Mouse (Mus musculus): ENCODE measurements around the gene Gm21897. TPM values are rescaled to one million over a fixed set of nuclear protein-coding genes. Genes with fewer than 3 reads are reported as not detected.

The Gm21897 gene
- polyA plus RNA-seq, 1 experiment, result not detected

- H3K4me3 ChIP-seq (ENCODE audit: low read depth, low read length), result no peak overlapping the region
- H3K27me3 ChIP-seq (ENCODE audit: control insufficient read depth, insufficient read depth, low read length, poor library complexity, severe bottlenecking), result no peaks in the 10 kb centered on the region
- no peaks in the 10 kb centered on the region for H3K4me1 ChIP-seq (ENCODE audit: control insufficient read depth, insufficient read depth, low read length)
- H3K27ac ChIP-seq (ENCODE audit: insufficient read depth, low read length), result no peak overlapping the region
- no peaks in the 10 kb centered on the region for H3K36me3 ChIP-seq (ENCODE audit: control insufficient read depth, insufficient read depth, low read length, poor library complexity, severe bottlenecking)
- no peaks in the 10 kb centered on the region for H3K9me3 ChIP-seq (replicated peaks; ENCODE audit: control insufficient read depth, insufficient read depth, low read length, poor library complexity, severe bottlenecking)
- no peak for TF ChIP-seq CTCF (IDR thresholded peaks at IDR 0.05; ENCODE audit: low read depth, low read length)
- no peak for TF ChIP-seq POLR2A (IDR thresholded peaks at IDR 0.05; ENCODE audit: insufficient read depth, low read length)
- TF ChIP-seq EP300 (IDR thresholded peaks at IDR 0.05; ENCODE audit: insufficient read depth, low read depth, low read length), result no peak
- H3K9ac ChIP-seq (ENCODE audit: low read depth, poor library complexity, severe bottlenecking), result no peak overlapping the region
Measured at GRCm38 (mm10) chr16:15334526-15334925, 17.3 kb downstream of the Gm21897 start.

DNA sequence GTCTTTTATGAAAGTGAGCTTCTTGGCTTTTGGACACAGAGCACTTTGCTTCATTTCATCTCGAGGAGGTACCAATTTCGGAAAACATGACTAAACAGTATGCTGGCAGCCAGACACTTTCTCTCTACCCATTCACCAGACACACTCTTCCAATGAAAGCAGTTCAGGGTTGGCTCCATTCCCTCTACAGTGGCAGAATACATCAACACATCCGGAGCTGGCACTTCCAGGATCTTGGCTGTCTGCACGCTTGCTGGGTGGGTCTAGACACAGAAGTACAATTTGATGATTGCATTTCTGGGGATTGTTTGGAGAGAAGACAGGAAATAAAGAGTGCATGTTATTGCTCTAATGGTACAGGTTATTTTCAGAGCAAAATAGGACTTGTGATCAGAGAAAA lies 21.8 kb downstream of the Gm21897 start:
- Histone ChIP-seq H3K9me3 (replicated peaks; ENCODE audit: control insufficient read depth, insufficient read depth, low read length, poor library complexity, severe bottlenecking) (no peaks in the 10 kb centered on the region), H3K9ac (ENCODE audit: low read depth, poor library complexity, severe bottlenecking) (no peak overlapping the region), H3K27me3 (ENCODE audit: control insufficient read depth, insufficient read depth, low read length, poor library complexity, severe bottlenecking) (no peaks in the 10 kb centered on the region), H3K36me3 (ENCODE audit: control insufficient read depth, insufficient read depth, low read length, poor library complexity, severe bottlenecking) (no peaks in the 10 kb centered on the region), H3K4me1 (ENCODE audit: control insufficient read depth, insufficient read depth, low read length) (no peaks in the 10 kb centered on the region), H3K4me3 (ENCODE audit: low read depth, low read length) (no peak overlapping the region), H3K27ac (ENCODE audit: insufficient read depth, low read length) (no peak overlapping the region)
- no peak for TF ChIP-seq POLR2A (IDR thresholded peaks at IDR 0.05; ENCODE audit: insufficient read depth, low read length)

DNA sequence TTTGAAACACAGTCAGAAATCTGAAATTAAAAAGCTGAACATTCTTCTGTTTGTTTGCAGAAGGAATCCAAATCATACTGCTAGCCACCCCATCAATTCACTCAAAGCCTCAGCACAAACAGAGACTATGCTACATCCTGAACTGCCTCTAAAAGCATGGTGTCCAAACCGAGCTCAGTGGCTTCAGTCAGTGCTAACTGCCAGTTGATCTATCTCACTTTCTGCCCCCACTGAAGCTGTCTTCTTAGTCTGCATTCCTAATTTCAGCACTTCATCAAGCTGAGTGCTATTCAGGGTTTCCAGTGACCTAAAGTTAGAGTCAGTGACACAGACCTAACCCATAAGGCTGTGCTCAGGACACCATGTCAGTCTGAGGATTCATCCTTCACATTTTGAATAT lies 28.8 kb downstream of the Gm21897 start:
- Histone ChIP-seq H3K27me3 (ENCODE audit: control insufficient read depth, insufficient read depth, low read length, poor library complexity, severe bottlenecking) (no peaks in the 10 kb centered on the region), H3K9ac (ENCODE audit: low read depth, poor library complexity, severe bottlenecking) (no peak overlapping the region), H3K4me1 (ENCODE audit: control insufficient read depth, insufficient read depth, low read length) (no peaks in the 10 kb centered on the region), H3K9me3 (replicated peaks; ENCODE audit: control insufficient read depth, insufficient read depth, low read length, poor library complexity, severe bottlenecking) (no peaks in the 10 kb centered on the region), H3K4me3 (ENCODE audit: low read depth, low read length) (no peak overlapping the region), H3K27ac (ENCODE audit: insufficient read depth, low read length) (no peak overlapping the region), H3K36me3 (ENCODE audit: control insufficient read depth, insufficient read depth, low read length, poor library complexity, severe bottlenecking) (no peaks in the 10 kb centered on the region)
- TF ChIP-seq CTCF (IDR thresholded peaks at IDR 0.05; ENCODE audit: low read depth, low read length) (no peak), POLR2A (IDR thresholded peaks at IDR 0.05; ENCODE audit: insufficient read depth, low read length) (no peak), EP300 (IDR thresholded peaks at IDR 0.05; ENCODE audit: insufficient read depth, low read depth, low read length) (no peak)

- Histone ChIP-seq H3K27me3 (ENCODE audit: control insufficient read depth, insufficient read depth, low read length, poor library complexity, severe bottlenecking) (no peaks in the 10 kb centered on the region), H3K4me1 (ENCODE audit: control insufficient read depth, insufficient read depth, low read length) (no peaks in the 10 kb centered on the region), H3K27ac (ENCODE audit: insufficient read depth, low read length) (no peak overlapping the region), H3K9me3 (replicated peaks; ENCODE audit: control insufficient read depth, insufficient read depth, low read length, poor library complexity, severe bottlenecking) (no peaks in the 10 kb centered on the region), H3K9ac (ENCODE audit: low read depth, poor library complexity, severe bottlenecking) (no peak overlapping the region), H3K4me3 (ENCODE audit: low read depth, low read length) (no peak overlapping the region), H3K36me3 (ENCODE audit: control insufficient read depth, insufficient read depth, low read length, poor library complexity, severe bottlenecking) (no peaks in the 10 kb centered on the region)
- no peak for TF ChIP-seq CTCF (IDR thresholded peaks at IDR 0.05; ENCODE audit: low read depth, low read length)
- TF ChIP-seq EP300 (IDR thresholded peaks at IDR 0.05; ENCODE audit: insufficient read depth, low read depth, low read length), result no peak
- no peak for TF ChIP-seq POLR2A (IDR thresholded peaks at IDR 0.05; ENCODE audit: insufficient read depth, low read length)
Measured at GRCm38 (mm10) chr16:15349381-15349780, 32.1 kb downstream of the Gm21897 start.

- Histone ChIP-seq H3K9ac (ENCODE audit: low read depth, poor library complexity, severe bottlenecking) (no peak overlapping the region), H3K9me3 (replicated peaks; ENCODE audit: control insufficient read depth, insufficient read depth, low read length, poor library complexity, severe bottlenecking) (no peaks in the 10 kb centered on the region), H3K27me3 (ENCODE audit: control insufficient read depth, insufficient read depth, low read length, poor library complexity, severe bottlenecking) (no peaks in the 10 kb centered on the region), H3K4me1 (ENCODE audit: control insufficient read depth, insufficient read depth, low read length) (no peaks in the 10 kb centered on the region), H3K36me3 (ENCODE audit: control insufficient read depth, insufficient read depth, low read length, poor library complexity, severe bottlenecking) (no peaks in the 10 kb centered on the region), H3K4me3 (ENCODE audit: low read depth, low read length) (no peak overlapping the region), H3K27ac (ENCODE audit: insufficient read depth, low read length) (no peak overlapping the region)
- TF ChIP-seq POLR2A (IDR thresholded peaks at IDR 0.05; ENCODE audit: insufficient read depth, low read length) (no peak), EP300 (IDR thresholded peaks at IDR 0.05; ENCODE audit: insufficient read depth, low read depth, low read length) (no peak)
Measured at GRCm38 (mm10) chr16:15351301-15351700, 34.0 kb downstream of the Gm21897 start.

- no peak overlapping the region for H3K9ac ChIP-seq (ENCODE audit: low read depth, poor library complexity, severe bottlenecking)
- H3K27me3 ChIP-seq (ENCODE audit: control insufficient read depth, insufficient read depth, low read length, poor library complexity, severe bottlenecking), result no peaks in the 10 kb centered on the region
- H3K4me3 ChIP-seq (ENCODE audit: low read depth, low read length), result no peak overlapping the region
- H3K27ac ChIP-seq (ENCODE audit: insufficient read depth, low read length), result no peak overlapping the region
- H3K9me3 ChIP-seq (replicated peaks; ENCODE audit: control insufficient read depth, insufficient read depth, low read length, poor library complexity, severe bottlenecking), result no peaks in the 10 kb centered on the region
- no peaks in the 10 kb centered on the region for H3K4me1 ChIP-seq (ENCODE audit: control insufficient read depth, insufficient read depth, low read length)
- no peaks in the 10 kb centered on the region for H3K36me3 ChIP-seq (ENCODE audit: control insufficient read depth, insufficient read depth, low read length, poor library complexity, severe bottlenecking)
- TF ChIP-seq CTCF (IDR thresholded peaks at IDR 0.05; ENCODE audit: low read depth, low read length) (peak; percentile 49), POLR2A (IDR thresholded peaks at IDR 0.05; ENCODE audit: insufficient read depth, low read length) (no peak), EP300 (IDR thresholded peaks at IDR 0.05; ENCODE audit: insufficient read depth, low read depth, low read length) (0 out of 2 replicates have a peak, but pooled peaks have one; percentile 7)
Measured at GRCm38 (mm10) chr16:15352320-15352719, 35.1 kb downstream of the Gm21897 start.

All from ES-Bruce4 (cell line).